Mouse (Mus musculus): ENCODE measurements around the gene Actr1b. TPM values are rescaled to one million over a fixed set of nuclear protein-coding genes. Genes with fewer than 3 reads are reported as not detected.
A peak's percentile ranks its signal among the peaks of the same experiment; 100 is the strongest.

Gene Actr1b
- polyA plus RNA-seq, 1 experiment: 371 TPM

- WGBS: 50% methylated on average over 4 of the region's 4 CpGs
- Histone ChIP-seq H3K4me1 (ENCODE audit: control insufficient read depth, insufficient read depth, low read length) (peaks cover 4% of the 10 kb centered on the region; the same call in 1 of the 2 replicates), H3K27me3 (ENCODE audit: control insufficient read depth, insufficient read depth, low read length) (no peaks in the 10 kb centered on the region), H3K4me3 (replicated peaks; ENCODE audit: insufficient read depth, low read depth, low read length) (no peak overlapping the region), H3K27ac (ENCODE audit: insufficient read depth, low read length) (no peak overlapping the region)
- TF ChIP-seq CTCF (IDR thresholded peaks at IDR 0.05; ENCODE audit: borderline replicate concordance, insufficient read depth, low read depth, low read length) (no peak), POLR2A (IDR thresholded peaks at IDR 0.05; ENCODE audit: borderline replicate concordance, insufficient read depth, low read length) (no peak)
- no peak for DNase-seq
Measured at GRCm38 (mm10) chr1:36745661-36746060, 31.4 kb upstream of the Actr1b start.

GRCm38 (mm10) chr1:36744268-36744944 is 30.2 kb upstream of the Actr1b start:
- TF ChIP-seq POLR2A (IDR thresholded peaks at IDR 0.05; ENCODE audit: borderline replicate concordance, insufficient read depth, low read length): no peak
- TF ChIP-seq CTCF (IDR thresholded peaks at IDR 0.05; ENCODE audit: borderline replicate concordance, insufficient read depth, low read depth, low read length): peak; percentile 85
- peaks cover 4% of the 10 kb centered on the region; the same call in 1 of the 2 replicates for H3K4me1 ChIP-seq (ENCODE audit: control insufficient read depth, insufficient read depth, low read length)
- peak; percentile 71 to 84 for DNase-seq
- 14% methylated on average over 17 of the region's 17 CpGs for WGBS
- no peaks in the 10 kb centered on the region for H3K27me3 ChIP-seq (ENCODE audit: control insufficient read depth, insufficient read depth, low read length)
- no peak overlapping the region for H3K27ac ChIP-seq (ENCODE audit: insufficient read depth, low read length)
- H3K4me3 ChIP-seq (replicated peaks; ENCODE audit: insufficient read depth, low read depth, low read length): peak overlapping the region; percentile 52

GRCm38 (mm10) chr1:36743046-36743445 is 28.8 kb upstream of the Actr1b start:
- no peak for DNase-seq
- Histone ChIP-seq H3K4me3 (replicated peaks; ENCODE audit: insufficient read depth, low read depth, low read length) (no peak overlapping the region), H3K4me1 (ENCODE audit: control insufficient read depth, insufficient read depth, low read length) (peaks cover 4% of the 10 kb centered on the region; the same call in 1 of the 2 replicates), H3K27ac (ENCODE audit: insufficient read depth, low read length) (no peak overlapping the region), H3K27me3 (ENCODE audit: control insufficient read depth, insufficient read depth, low read length) (no peaks in the 10 kb centered on the region)
- TF ChIP-seq CTCF (IDR thresholded peaks at IDR 0.05; ENCODE audit: borderline replicate concordance, insufficient read depth, low read depth, low read length) (no peak), POLR2A (IDR thresholded peaks at IDR 0.05; ENCODE audit: borderline replicate concordance, insufficient read depth, low read length) (no peak)
- WGBS: 83% methylated on average over 9 of the region's 9 CpGs

GRCm38 (mm10) chr1:36739231-36739630 is 25.0 kb upstream of the Actr1b start:
- DNase-seq: no peak
- 65% methylated on average over 5 of the region's 5 CpGs for WGBS
- Histone ChIP-seq H3K27me3 (ENCODE audit: control insufficient read depth, insufficient read depth, low read length) (no peaks in the 10 kb centered on the region), H3K4me3 (replicated peaks; ENCODE audit: insufficient read depth, low read depth, low read length) (no peak overlapping the region), H3K27ac (ENCODE audit: insufficient read depth, low read length) (no peak overlapping the region), H3K4me1 (ENCODE audit: control insufficient read depth, insufficient read depth, low read length) (peaks cover 2% of the 10 kb centered on the region; the same call in 1 of the 2 replicates)
- TF ChIP-seq CTCF (IDR thresholded peaks at IDR 0.05; ENCODE audit: borderline replicate concordance, insufficient read depth, low read depth, low read length) (no peak), POLR2A (IDR thresholded peaks at IDR 0.05; ENCODE audit: borderline replicate concordance, insufficient read depth, low read length) (no peak)

- Histone ChIP-seq H3K27ac (ENCODE audit: insufficient read depth, low read length) (no peak overlapping the region), H3K4me1 (ENCODE audit: control insufficient read depth, insufficient read depth, low read length) (no peaks in the 10 kb centered on the region), H3K4me3 (replicated peaks; ENCODE audit: insufficient read depth, low read depth, low read length) (no peak overlapping the region), H3K27me3 (ENCODE audit: control insufficient read depth, insufficient read depth, low read length) (no peaks in the 10 kb centered on the region)
- WGBS: 6% methylated on average over 4 of the region's 4 CpGs
- DNase-seq: peak; percentile 67 to 78
- no peak for TF ChIP-seq POLR2A (IDR thresholded peaks at IDR 0.05; ENCODE audit: borderline replicate concordance, insufficient read depth, low read length)
- peak; percentile 72 for TF ChIP-seq CTCF (IDR thresholded peaks at IDR 0.05; ENCODE audit: borderline replicate concordance, insufficient read depth, low read depth, low read length)
Measured at GRCm38 (mm10) chr1:36737300-36737699, 23.1 kb upstream of the Actr1b start.

GRCm38 (mm10) chr1:36724057-36724431 is 9.8 kb upstream of the Actr1b start:
- 79% methylated on average over 4 of the region's 4 CpGs for WGBS
- Histone ChIP-seq H3K27ac (ENCODE audit: insufficient read depth, low read length) (no peak overlapping the region), H3K4me3 (replicated peaks; ENCODE audit: insufficient read depth, low read depth, low read length) (no peak overlapping the region), H3K4me1 (ENCODE audit: control insufficient read depth, insufficient read depth, low read length) (no peaks in the 10 kb centered on the region), H3K27me3 (ENCODE audit: control insufficient read depth, insufficient read depth, low read length) (no peaks in the 10 kb centered on the region)
- DNase-seq: no peak
- TF ChIP-seq CTCF (IDR thresholded peaks at IDR 0.05; ENCODE audit: borderline replicate concordance, insufficient read depth, low read depth, low read length) (no peak), POLR2A (IDR thresholded peaks at IDR 0.05; ENCODE audit: borderline replicate concordance, insufficient read depth, low read length) (no peak)

- no peak for DNase-seq
- Histone ChIP-seq H3K27ac (ENCODE audit: insufficient read depth, low read length) (no peak overlapping the region), H3K4me3 (replicated peaks; ENCODE audit: insufficient read depth, low read depth, low read length) (no peak overlapping the region), H3K4me1 (ENCODE audit: control insufficient read depth, insufficient read depth, low read length) (no peaks in the 10 kb centered on the region), H3K27me3 (ENCODE audit: control insufficient read depth, insufficient read depth, low read length) (no peaks in the 10 kb centered on the region)
- TF ChIP-seq CTCF (IDR thresholded peaks at IDR 0.05; ENCODE audit: borderline replicate concordance, insufficient read depth, low read depth, low read length): no peak
- TF ChIP-seq POLR2A (IDR thresholded peaks at IDR 0.05; ENCODE audit: borderline replicate concordance, insufficient read depth, low read length): no peak
- 79% methylated on average over 16 of the region's 16 CpGs for WGBS
Measured at GRCm38 (mm10) chr1:36723146-36724056, 9.2 kb upstream of the Actr1b start.
